Mouse (Mus musculus): ENCODE results near the gene Dnajb8. TPM values are rescaled to one million over a fixed set of nuclear protein-coding genes. Genes with fewer than 3 reads are reported as not detected.

Gene Dnajb8
- total RNA-seq, 2 experiments from 2014 or later: not detected

- 0 out of 2 replicates have a peak, but pooled peaks have one; percentile 10 for ATAC-seq (replicated peaks; ENCODE audit: poor library complexity)
These were observed 22.9 kb upstream of the Dnajb8 start for GRCm38 (mm10) chr6:88199001-88199717.

GRCm38 (mm10) chr6:88199718-88200692 is 22.1 kb upstream of the Dnajb8 start:
- no peak for ATAC-seq (replicated peaks; ENCODE audit: poor library complexity)

- no peak for ATAC-seq (replicated peaks; ENCODE audit: poor library complexity)
These were observed 21.1 kb upstream of the Dnajb8 start for GRCm38 (mm10) chr6:88200693-88201609.

GRCm38 (mm10) chr6:88201926-88202700 is 20.0 kb upstream of the Dnajb8 start:
- no peak for ATAC-seq (replicated peaks; ENCODE audit: poor library complexity)

- peak; percentile 52 for ATAC-seq (replicated peaks; ENCODE audit: poor library complexity)
These were observed 19.0 kb upstream of the Dnajb8 start for GRCm38 (mm10) chr6:88202921-88203690.

GRCm38 (mm10) chr6:88203791-88204405 is 18.2 kb upstream of the Dnajb8 start:
- ATAC-seq (replicated peaks; ENCODE audit: poor library complexity): no peak

GRCm38 (mm10) chr6:88204531-88205385 is 17.3 kb upstream of the Dnajb8 start:
- no peak for ATAC-seq (replicated peaks; ENCODE audit: poor library complexity)

- no peak for ATAC-seq (replicated peaks; ENCODE audit: poor library complexity)
These were observed 16.7 kb upstream of the Dnajb8 start for GRCm38 (mm10) chr6:88205386-88205700.

- ATAC-seq (replicated peaks; ENCODE audit: poor library complexity): no peak
These were observed 16.1 kb upstream of the Dnajb8 start for GRCm38 (mm10) chr6:88205937-88206336.

GRCm38 (mm10) chr6:88206566-88206965 is 15.5 kb upstream of the Dnajb8 start:
- ATAC-seq (replicated peaks; ENCODE audit: poor library complexity): peak; percentile 26; the same call in 1 of the 2 replicates

GRCm38 (mm10) chr6:88207403-88208033 is 14.6 kb upstream of the Dnajb8 start:
- no peak for ATAC-seq (replicated peaks; ENCODE audit: poor library complexity)

GRCm38 (mm10) chr6:88208321-88208720 is 13.7 kb upstream of the Dnajb8 start:
- no peak for ATAC-seq (replicated peaks; ENCODE audit: poor library complexity)

- no peak for ATAC-seq (replicated peaks; ENCODE audit: poor library complexity)
These were observed 12.6 kb upstream of the Dnajb8 start for GRCm38 (mm10) chr6:88209453-88209852.

GRCm38 (mm10) chr6:88210182-88210581 is 11.9 kb upstream of the Dnajb8 start:
- no peak for ATAC-seq (replicated peaks; ENCODE audit: poor library complexity)

GRCm38 (mm10) chr6:88215797-88216196 is 6.3 kb upstream of the Dnajb8 start:
- ATAC-seq (replicated peaks; ENCODE audit: poor library complexity): no peak

GRCm38 (mm10) chr6:88216199-88216598 is 5.9 kb upstream of the Dnajb8 start:
- no peak for ATAC-seq (replicated peaks; ENCODE audit: poor library complexity)

GRCm38 (mm10) chr6:88219094-88219493 is 3.0 kb upstream of the Dnajb8 start:
- no peak for ATAC-seq (replicated peaks; ENCODE audit: poor library complexity)
